Mouse (Mus musculus) olfactory bulb, adult 2 months (tissue): ENCODE data around the gene Casz1. TPM values are rescaled to one million over a fixed set of nuclear protein-coding genes. Genes with fewer than 3 reads are reported as not detected.

Experiments used
- H3K27ac ChIP-seq: fragments of 200-500 bp; 2 replicates; pipeline ENCODE4 v1.5.1; 2012; ENCODE audit warnings: low read depth, low read length; ENCODE audit not compliant: insufficient read depth
- H3K4me1 ChIP-seq: fragments of 200-500 bp; 2 replicates; pipeline ENCODE4 v1.6.1; 2012; ENCODE audit warnings: low read length; ENCODE audit not compliant: control insufficient read depth, insufficient read depth
- H3K4me3 ChIP-seq: fragments of 200-500 bp; 2 replicates; pipeline ENCODE4 v1.5.1; 2012; ENCODE audit warnings: mild to moderate bottlenecking, low read depth, low read length, moderate library complexity; ENCODE audit not compliant: insufficient read depth
- CTCF ChIP-seq: fragments of 200-500 bp; IDR thresholded peaks from 2 replicates; pipeline ENCODE4 v1.5.1; 2012; ENCODE audit warnings: low read depth, mild to moderate bottlenecking, low read length, moderate library complexity; ENCODE audit not compliant: insufficient read depth
- POLR2A ChIP-seq: fragments of 200-500 bp; IDR thresholded peaks from 2 replicates; pipeline ENCODE4 v1.6.1; 2012; ENCODE audit warnings: mild to moderate bottlenecking, low read depth, low read length, moderate library complexity; ENCODE audit not compliant: insufficient read depth
- WGBS: fragments of 180-500 bp; shearing (Covaris S2); methylation state at CpG from one replicate; pipeline ENCODE4 v1.1.7; 2018; 5-methylcytosine and 5-hydroxymethylcytosine counted together
- polyA plus RNA-seq: library from polyadenylated mRNA; stranded (reverse); fragments of >200 nt; gene quantifications from 2 replicates; pipeline ENCODE4 v1.2.4, GENCODE M21; 2012; ENCODE audit warnings: low replicate concordance; ENCODE audit not compliant: missing spikeins, insufficient read depth, insufficient read length

Gene Casz1
- polyA plus RNA-seq, 1 experiment = not detected

- TF ChIP-seq POLR2A = no peak
- TF ChIP-seq CTCF = no peak
- H3K4me1 ChIP-seq = no peaks in the 10 kb centered on the region
- H3K27ac ChIP-seq = no peak overlapping the region
- WGBS = 75% methylated on average over 8 of the region's 8 CpGs
- no peak overlapping the region for H3K4me3 ChIP-seq
Measured at GRCm38 (mm10) chr4:148790940-148791339, 13.3 kb upstream of the Casz1 start.

GRCm38 (mm10) chr4:148795038-148795437 is 9.2 kb upstream of the Casz1 start:
- TF ChIP-seq CTCF (no peak), POLR2A (no peak)
- no peak overlapping the region for H3K27ac ChIP-seq
- no peaks in the 10 kb centered on the region for H3K4me1 ChIP-seq
- 78% methylated on average over 4 of the region's 4 CpGs for WGBS
- no peak overlapping the region for H3K4me3 ChIP-seq

DNA sequence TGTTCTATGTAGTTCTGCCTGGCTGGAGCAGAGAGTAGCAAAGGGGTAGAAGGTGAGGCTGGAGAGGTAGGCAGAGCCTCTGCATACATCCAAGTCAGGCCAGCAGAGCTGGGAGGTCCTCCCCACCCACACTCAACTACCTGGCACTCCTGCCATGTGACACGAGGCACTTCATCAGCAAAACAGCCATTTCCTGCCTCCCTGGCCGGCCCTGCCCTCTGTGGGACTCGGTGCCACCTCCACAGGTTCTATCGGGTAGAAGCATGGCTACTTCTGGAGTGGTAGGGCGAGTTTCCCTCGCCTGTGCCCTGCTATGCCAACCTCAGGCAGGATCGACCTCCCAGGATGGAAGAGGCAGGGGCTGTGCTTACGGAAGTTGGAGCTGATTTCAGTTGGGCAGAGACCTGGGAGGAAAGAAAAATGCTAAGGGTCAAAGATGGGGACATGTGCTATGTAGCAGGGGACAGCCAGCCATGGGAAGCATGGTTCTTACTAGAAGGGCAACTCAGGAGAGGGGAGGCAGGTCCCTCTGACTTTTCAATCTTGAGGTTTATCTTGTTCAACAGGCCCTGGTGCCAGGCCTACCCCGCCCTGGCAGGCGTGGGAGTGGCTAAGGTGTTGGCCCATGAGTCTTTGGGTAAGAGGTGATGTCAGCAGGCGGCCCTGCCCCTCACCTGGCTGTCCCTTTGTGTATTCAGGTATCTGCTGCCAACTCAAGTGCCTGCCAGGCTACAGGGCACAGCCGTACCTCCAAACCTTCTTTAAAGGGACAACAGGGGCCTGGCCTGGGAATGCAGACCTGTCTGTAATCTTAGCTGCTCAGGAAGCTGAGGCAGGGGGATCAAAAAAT is 6.5 kb upstream of the Casz1 start:
- no peak overlapping the region for H3K4me3 ChIP-seq
- TF ChIP-seq CTCF (no peak), POLR2A (no peak)
- 92% methylated on average over 12 of the region's 12 CpGs for WGBS
- H3K27ac ChIP-seq = no peak overlapping the region
- H3K4me1 ChIP-seq = no peaks in the 10 kb centered on the region

DNA sequence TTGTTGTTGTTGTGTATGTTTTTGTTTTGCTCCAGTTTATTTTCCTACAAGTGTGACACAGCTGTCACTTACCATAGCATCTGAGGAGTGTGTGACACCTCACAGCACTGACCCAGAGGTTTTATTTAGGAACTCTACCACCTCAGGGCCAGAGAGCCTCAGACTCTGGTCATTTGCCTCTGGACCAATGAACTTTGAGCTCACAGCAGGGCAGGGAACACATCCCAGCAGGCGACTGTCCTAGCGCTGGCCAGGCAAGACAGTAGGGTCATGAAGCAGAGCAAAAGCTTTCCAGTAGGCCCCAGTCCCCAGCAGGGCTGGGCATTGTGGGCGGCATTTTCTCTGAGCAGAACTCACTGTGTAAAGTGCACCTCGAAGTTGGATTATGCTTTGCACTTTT is 1.2 kb upstream of the Casz1 start:
- no peak overlapping the region for H3K4me3 ChIP-seq
- WGBS = 79% methylated on average over 4 of the region's 4 CpGs
- no peak overlapping the region for H3K27ac ChIP-seq
- peaks cover 28% of the 10 kb centered on the region for H3K4me1 ChIP-seq
- TF ChIP-seq POLR2A (no peak), CTCF (no peak)

GRCm38 (mm10) chr4:148803636-148804035 is 593 bp upstream of the Casz1 start:
- peaks cover 28% of the 10 kb centered on the region for H3K4me1 ChIP-seq
- 32% methylated on average over 10 of the region's 10 CpGs for WGBS
- no peak overlapping the region for H3K4me3 ChIP-seq
- no peak overlapping the region for H3K27ac ChIP-seq
- TF ChIP-seq CTCF (no peak), POLR2A (no peak)

DNA sequence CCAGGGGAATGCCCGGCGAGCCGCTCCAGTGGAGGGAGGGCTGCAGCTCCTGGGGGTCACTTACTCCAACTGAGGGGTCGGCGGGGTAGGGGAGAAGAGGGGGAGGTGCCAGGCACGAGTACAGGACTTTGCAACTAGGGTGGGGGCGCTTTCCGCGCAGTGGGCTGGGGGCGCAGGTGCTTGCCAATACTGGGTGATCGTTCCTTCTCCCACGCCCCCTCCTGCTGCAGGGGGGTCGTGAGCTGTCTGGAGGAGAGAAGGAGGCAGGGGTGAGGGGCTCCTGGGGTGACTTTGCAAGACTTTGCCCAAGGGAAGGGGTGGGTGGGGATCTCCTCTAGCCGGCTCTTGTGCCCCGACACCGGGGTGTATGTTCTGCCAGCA is 541 bp downstream of the Casz1 start:
- TF ChIP-seq POLR2A (no peak), CTCF (no peak)
- Histone ChIP-seq H3K27ac (no peak overlapping the region), H3K4me3 (peak overlapping the region; percentile 50), H3K4me1 (peaks cover 28% of the 10 kb centered on the region)
- 0% methylated on average over 16 of the region's 16 CpGs for WGBS

- Histone ChIP-seq H3K4me3 (peak overlapping the region; percentile 27), H3K4me1 (peaks cover 28% of the 10 kb centered on the region), H3K27ac (no peak overlapping the region)
- no peak for TF ChIP-seq POLR2A
- TF ChIP-seq CTCF = no peak
- WGBS = under 1% methylated on average over 42 of the region's 42 CpGs
Measured at GRCm38 (mm10) chr4:148805161-148805810, 1.1 kb downstream of the Casz1 start.

- no peak overlapping the region for H3K27ac ChIP-seq
- H3K4me1 ChIP-seq = peaks cover 28% of the 10 kb centered on the region
- under 1% methylated on average over 63 of the region's 64 CpGs for WGBS
- H3K4me3 ChIP-seq = peak overlapping the region; percentile 27
- TF ChIP-seq CTCF = no peak
- TF ChIP-seq POLR2A = no peak
Measured at GRCm38 (mm10) chr4:148805811-148806747, 1.9 kb downstream of the Casz1 start.
